Mouse (Mus musculus) myocyte (in vitro differentiated cells): ENCODE data around the gene Mepce.

ENCODE experiments used
- MAX ChIP-seq: IDR thresholded peaks from one replicate; pipeline ENCODE4 v1.6.1; 2011; ENCODE audit warnings: low read depth, mild to moderate bottlenecking, control low read depth
- MYOD1 ChIP-seq, 3 experiments: IDR thresholded peaks; one replicate each; pipeline ENCODE4 v1.6.1; 2011; ENCODE audit warnings: control low read depth in 2 of 3, low read depth in 2 of 3, mild to moderate bottlenecking in 2 of 3, moderate library complexity in 1 of 3; ENCODE audit not compliant: insufficient read length in 2 of 3, control insufficient read depth in 1 of 3
- POLR2A ChIP-seq: IDR thresholded peaks from one replicate; pipeline ENCODE4 v1.6.1; 2011; ENCODE audit warnings: low read depth, mild to moderate bottlenecking, control low read depth, moderate library complexity; ENCODE audit not compliant: insufficient read length
- USF1 ChIP-seq: IDR thresholded peaks from one replicate; pipeline ENCODE4 v1.6.1; 2011; ENCODE audit warnings: low read depth, mild to moderate bottlenecking, control low read depth, moderate library complexity

DNA sequence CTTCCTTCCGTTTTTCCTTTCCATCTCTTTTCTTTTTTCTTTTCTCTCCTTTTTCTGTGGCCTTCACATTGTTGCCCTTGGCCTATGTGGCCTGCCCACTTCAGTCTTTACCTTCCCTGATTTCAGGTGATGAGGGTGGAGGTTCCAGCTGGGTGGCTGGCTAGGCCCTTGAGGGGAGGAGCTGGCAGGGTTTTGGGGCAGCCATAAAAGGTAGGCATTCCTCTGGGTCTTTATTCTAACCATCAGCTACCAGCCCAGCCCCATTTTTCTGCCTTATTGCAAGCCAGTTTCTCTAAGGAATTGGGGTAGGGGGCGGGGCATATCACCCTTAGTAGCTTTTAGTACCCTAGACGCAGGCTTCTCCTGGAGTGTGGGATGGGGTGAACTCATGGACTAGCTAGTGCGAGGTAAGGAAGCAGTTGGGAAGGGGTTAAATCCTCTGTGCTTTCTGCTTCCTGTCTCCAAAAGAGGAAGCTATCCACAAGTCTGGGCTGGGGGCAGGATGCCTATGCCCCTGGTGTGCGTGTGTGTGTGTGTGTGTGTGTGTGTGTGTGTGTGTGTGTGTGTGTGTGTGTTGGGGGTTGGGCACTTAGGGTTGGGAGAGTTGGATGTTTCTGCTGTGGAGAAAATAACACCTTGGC, 39.2 kb downstream of the Mepce start:
- TF ChIP-seq USF1 (no peak), POLR2A (no peak), MYOD1 (IDR thresholded peaks at IDR 0.05; ENCODE audit: control insufficient read depth in 1 of 3, insufficient read length in 2 of 3, low read depth in 2 of 3) (no peak), MAX (no peak)
